Mouse (Mus musculus) urinary bladder, adult 2 months (tissue): ENCODE results near the gene Il3. TPM values are rescaled to one million over a fixed set of nuclear protein-coding genes. Genes with fewer than 3 reads are reported as not detected.

Source experiments
- DNase-seq: peaks from one replicate; pipeline ENCODE4 v3.0.0; 2022; ENCODE audit warnings: low spot score
- polyA plus RNA-seq: library from polyadenylated mRNA; depleted of rRNA; stranded (reverse); fragments of >200 nt; gene quantifications from 2 replicates; pipeline ENCODE4 v1.2.3, GENCODE M21; 2012

Gene Il3
- polyA plus RNA-seq, 1 experiment, result not detected

DNA sequence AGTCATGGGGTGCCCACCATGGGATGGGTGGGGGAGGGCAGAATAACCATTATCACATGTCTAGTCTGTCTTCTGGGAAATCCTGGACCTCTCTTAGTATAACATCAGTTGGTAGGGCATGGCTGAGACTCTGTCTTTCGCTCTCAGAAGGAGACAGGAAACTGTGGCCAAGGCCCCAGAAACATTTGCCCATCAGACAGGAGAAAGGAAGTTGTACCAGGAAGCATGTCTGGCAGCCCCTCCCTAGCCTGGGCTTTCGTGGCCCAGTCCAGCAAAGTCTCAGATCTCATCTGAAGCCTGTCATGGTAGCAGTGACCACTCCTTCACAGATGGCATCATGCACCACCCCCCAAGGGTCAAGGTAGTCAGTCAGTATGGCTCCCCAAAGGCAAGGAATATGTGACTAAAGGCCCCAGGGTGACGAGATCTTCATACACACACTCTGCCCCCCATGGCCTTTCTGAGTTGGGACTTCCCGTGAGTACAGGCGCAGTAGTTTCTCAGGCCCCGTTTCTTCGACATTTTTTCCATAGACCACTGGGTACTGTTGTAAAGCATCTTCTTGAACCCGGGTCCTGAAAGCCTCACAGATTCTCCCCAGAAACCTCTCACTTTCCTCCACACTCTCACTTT, 20.9 kb upstream of the Il3 start:
- no peak for DNase-seq

GRCm38 (mm10) chr11:54271437-54271949, 4.4 kb upstream of the Il3 start:
- DNase-seq, result no peak

DNA sequence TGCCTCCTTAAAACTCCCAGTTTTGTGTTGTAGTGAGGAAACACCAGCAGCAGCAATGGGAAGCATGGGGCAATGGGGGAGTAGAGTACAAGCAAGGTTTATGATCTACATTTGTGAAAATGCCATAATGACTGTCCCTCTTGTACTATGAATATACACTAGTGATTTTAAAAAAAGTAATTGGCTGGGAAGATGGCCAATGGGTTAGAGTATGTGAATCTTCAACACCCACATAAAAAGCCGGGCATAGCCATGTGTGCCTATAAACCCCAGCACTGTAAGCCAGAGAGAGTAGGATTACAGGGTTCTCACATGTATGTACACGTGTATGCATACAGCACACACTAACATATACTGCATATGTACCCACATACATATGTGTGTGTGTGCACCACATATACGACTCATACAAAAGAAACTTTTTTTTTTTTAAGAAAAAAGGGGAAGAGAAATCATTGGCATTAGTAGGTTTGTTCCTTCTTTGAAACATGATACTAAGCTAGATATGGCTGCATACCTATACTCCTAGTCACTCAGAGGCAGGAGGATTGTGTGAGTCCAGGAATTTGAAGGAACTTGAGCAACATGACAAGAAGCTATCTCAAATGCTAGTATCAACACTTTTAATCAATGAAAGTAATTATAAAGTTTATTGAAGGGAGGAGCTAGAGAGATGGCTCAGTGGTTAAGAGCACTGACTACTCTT, 2.3 kb upstream of the Il3 start:
- DNase-seq, result no peak

DNA sequence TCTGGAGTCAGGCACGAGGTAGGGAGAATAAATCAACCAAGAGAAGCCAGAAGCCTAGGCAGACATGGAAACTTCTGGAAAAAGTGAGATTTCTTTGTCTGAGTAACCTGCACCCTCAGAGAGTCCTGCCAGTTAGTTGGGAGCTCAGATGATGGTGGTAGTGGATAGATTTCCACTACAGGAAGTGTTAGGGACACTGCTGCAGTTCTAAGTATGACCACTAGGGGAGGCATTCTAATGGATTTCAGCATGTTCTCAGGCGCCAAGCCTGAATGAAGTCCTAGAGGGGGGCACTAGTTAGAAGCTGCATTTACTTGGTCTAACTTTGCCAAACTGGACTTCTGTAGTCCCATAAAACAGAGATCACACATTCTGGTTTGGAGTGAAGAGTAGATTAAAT, 2.5 kb downstream of the Il3 start:
- DNase-seq, result no peak

GRCm38 (mm10) chr11:54263405-54264031, 3.6 kb downstream of the Il3 start:
- DNase-seq, result no peak

DNA sequence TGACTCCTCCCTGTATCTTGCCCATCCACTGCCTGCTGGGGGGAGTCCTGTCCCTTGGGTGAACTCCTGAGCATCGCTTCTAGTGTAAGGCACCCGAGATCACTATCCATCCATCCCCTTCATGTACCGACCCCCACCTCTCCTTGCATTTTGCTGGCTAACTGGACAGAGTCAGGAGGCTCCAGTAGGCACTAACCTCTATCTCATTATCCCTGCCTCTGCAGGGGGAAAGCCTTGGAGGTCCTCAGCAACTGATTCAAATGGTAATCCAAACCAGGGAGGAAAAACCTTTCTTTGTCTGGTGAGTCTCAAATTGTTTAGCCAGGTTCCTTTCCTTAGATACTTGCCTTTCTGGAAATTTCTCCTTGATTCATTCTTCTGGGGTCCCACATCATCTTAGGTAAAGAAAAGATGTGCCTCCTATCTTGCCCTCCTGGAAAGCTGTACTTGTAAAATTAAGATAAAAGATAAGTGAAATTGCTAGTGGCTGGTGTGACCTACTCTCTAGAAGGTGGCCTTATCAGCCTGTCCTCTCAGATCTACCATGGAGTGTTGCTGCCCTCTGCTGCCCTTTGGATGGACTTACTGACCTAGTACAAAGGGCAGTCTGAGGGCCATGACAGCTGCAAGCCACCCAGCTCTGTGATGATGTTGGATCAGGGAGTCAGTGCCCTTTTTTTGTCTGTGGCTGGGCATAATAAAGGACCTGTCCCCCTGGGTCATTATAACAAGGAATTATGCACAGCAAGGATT, 10.3 kb downstream of the Il3 start:
- peak; percentile 30 for DNase-seq

GRCm38 (mm10) chr11:54254114-54254513, 13.0 kb downstream of the Il3 start:
- no peak for DNase-seq

- no peak for DNase-seq
Observed at GRCm38 (mm10) chr11:54250575-54250974, 16.5 kb downstream of the Il3 start.

DNA sequence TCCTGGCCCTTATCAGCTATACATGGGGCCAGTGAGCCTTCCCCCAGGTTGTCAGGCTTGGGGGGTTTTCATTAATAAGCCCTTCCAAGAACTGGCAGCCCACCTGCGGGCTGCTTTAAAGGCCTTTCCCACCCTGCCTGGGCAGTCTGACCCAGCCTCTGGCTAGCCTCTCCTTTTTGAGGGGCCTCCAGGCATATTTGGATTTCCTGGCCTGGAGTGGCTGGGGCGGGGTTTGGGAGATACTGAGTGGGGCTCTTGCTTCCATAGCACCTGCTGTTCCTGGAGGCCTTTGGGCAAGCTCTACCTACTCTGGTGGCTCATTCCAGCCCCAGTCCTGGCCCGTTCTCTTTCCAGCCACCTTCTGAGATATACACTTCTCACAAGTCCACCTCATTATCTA, 17.3 kb downstream of the Il3 start:
- DNase-seq, result no peak

DNA sequence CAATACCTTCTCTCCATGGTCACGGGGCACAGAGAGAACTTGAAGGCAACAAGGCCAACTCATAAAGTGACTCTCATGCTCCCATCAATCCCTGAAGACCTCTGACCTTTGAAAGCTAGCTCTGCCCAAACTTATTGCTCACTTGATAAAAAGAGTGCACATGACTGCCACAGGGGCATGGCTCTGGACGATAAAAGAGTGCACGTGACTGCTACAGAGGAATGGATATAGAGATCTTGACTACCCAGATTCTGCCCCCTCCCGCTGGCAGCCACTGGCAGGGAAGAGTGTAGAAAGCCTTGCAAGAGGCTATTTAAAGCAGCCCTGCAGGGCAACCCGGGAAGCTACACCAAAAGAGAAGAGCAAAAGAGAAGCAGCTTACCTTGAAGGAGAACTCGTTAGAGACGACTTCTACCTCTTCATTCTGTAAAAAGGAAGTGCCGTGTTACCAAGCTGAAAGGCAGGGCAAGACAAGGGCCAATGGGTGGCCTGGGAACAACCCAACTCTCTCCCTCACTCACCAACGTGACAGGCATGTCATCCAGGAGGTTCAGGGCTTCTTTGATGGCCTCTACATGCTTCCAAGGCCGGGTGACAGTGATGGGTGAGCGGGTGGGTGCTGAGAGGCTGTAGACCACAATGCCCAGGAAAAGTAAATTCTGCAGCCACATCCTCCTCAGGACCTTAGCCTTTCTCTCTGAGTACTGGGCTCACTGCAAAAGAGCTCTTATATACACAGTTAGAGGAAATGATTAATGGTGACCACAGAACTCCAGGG, 17.9 kb downstream of the Il3 start, which contains the start of gene Csf2:
Gene Csf2, minus strand, starts transcription at position 728 of the 778 bp plus-strand sequence.
- DNase-seq, result no peak

DNA sequence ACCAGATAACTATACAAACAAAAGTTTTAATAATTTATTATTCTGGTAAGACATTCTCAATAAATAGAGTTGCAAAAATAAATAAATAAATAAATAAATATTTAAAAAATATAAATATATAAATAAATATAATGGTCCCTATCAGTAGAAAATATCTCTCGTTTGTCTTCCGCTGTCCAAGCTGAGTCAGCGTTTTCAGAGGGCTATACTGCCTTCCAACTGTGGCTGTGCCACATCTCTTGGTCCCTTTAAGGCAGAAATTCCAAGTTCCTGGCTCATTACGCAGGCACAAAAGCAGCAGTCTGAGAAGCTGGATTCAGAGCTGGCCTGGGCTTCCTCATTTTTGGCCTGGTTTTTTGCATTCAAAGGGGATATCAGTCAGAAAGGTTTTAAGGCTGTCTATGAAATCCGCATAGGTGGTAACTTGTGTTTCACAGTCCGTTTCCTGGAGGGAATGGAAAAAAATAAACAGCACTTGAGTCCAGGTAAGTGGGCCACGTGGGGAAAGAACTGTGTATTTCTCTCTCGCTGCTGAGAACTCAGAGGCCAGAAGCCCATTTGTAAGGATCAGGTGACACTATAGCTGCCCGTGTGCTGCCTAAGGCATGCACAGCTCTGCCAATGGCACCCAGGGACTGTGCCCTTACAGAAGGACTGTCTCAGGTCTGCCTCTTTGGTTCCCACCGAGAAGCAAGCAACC, 19.7 kb downstream of the Il3 start:
- no peak for DNase-seq

GRCm38 (mm10) chr11:54244465-54244864, 22.6 kb downstream of the Il3 start:
- no peak for DNase-seq

DNA sequence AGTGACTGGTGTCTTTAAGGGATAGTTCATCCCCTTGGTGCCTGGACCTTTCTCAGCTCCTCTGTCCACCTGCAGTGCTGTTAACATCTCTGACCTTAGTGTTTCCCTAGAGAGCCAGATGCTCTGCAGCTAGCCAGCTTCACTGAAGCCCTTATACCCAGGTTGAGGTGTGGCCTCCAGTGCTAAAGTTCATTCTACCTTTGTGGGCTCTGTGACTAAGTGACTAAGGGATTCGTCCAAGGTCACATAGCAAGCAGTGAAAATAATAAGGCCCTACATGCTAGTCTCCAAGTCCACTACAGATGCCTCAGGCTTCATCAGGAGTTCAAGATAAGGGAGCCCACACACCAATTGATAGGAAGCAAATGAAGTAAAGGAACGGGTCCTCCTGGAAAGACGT, 24.6 kb downstream of the Il3 start:
- DNase-seq, result no peak

DNA sequence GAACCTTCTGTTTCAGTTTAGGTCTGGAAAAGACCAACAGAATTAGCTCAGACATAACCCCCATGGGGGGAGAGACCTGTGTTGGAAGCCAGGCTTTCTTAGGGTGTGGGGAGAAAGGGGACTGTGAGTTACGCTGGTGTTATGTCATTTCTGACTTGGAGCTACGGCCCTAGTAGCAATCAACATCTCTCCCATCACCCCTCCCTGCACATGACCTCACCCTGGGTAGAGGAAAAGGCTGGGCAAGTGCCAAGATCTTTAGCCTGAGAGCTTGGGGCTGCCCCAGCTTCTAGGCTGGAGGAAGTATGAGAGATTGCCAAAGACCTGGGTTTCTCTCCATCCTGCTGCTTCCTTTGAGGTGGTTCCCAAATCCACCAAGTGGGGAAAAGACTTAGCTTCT, 30.1 kb downstream of the Il3 start:
- DNase-seq, result no peak

GRCm38 (mm10) chr11:54227478-54227877, 39.6 kb downstream of the Il3 start:
- DNase-seq, result no peak

- no peak for DNase-seq
Observed at GRCm38 (mm10) chr11:54224475-54224986, 42.5 kb downstream of the Il3 start.

- no peak for DNase-seq
Observed at GRCm38 (mm10) chr11:54223637-54224474, 43.2 kb downstream of the Il3 start.

GRCm38 (mm10) chr11:54219903-54220740, 47.0 kb downstream of the Il3 start:
- no peak for DNase-seq

DNA sequence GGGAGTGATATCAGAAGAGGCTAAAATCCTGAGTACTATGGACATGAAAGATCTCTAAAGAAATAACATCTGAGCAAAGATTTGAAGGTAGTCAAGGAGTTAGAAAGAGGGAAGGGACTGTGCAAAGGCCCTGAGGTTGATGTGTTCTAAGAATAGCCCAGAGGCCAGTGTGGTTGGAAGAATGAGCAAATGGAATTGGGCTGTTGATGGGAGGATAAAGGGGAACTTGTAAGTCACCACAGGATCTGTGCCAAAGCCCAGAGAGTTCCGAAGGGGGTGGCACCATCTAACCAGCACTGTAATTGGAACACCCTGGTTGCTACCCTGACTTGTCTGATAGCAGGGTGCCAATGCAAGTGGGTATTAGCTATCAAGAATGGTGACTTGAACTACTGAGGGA, 47.9 kb downstream of the Il3 start:
- DNase-seq, result no peak
